Mouse (Mus musculus): ENCODE measurements at regions not wholly inside any gene's neighbourhood (a gene's known extent, or its start where the extent isn't known, plus 50 kb on each side); places are given as distances from the start of the nearest gene placed in this dataset.
A peak's percentile ranks its signal among the peaks of the same experiment; 100 is the strongest.

GRCm38 (mm10) chr12:9127931-9128550 is 98.2 kb downstream of the Ttc32 start:
- H3K36me3 ChIP-seq (replicated peaks in 1 of 2; ENCODE audit: control insufficient read depth in 1 of 2, insufficient read depth in 1 of 2, low read length in 1 of 2) = no peaks in the 10 kb centered on the region
- in situ Hi-C loops (cut with MboI; ENCODE audit: low pct_ligation_motif_present, low pct_unique_long_range_greater_than_20kb, low sequenced_read_pairs) = no loop called here
- no peaks in the 10 kb centered on the region for H3K9me3 ChIP-seq (replicated peaks; ENCODE audit: low read length)
- no peak overlapping the region for H3K9ac ChIP-seq (ENCODE audit: insufficient read depth, low read depth)
- DNase-seq (ENCODE audit: extremely low read depth) = no peak
- H3K79me2 ChIP-seq (replicated peaks; ENCODE audit: control insufficient read depth, extremely low read depth, insufficient read depth, poor library complexity, severe bottlenecking) = no peaks in the 10 kb centered on the region
- no peaks in the 10 kb centered on the region for H3K27me3 ChIP-seq (replicated peaks)
- H3K4me2 ChIP-seq (ENCODE audit: insufficient read depth, low read depth, poor library complexity, severe bottlenecking) = no peak overlapping the region
- dilution Hi-C loops (cut with MboI; ENCODE audit: extremely low pct_ligation_motif_present, extremely low pct_unique_long_range_greater_than_20kb, low sequenced_read_pairs) = no loop called here
- H3K4me1 ChIP-seq (ENCODE audit: control insufficient read depth in 1 of 2, insufficient read depth in 2 of 2) = peaks cover 3 to 18% of the 10 kb centered on the region in 2 experiments; a peak in 2 of 4 replicates
- no peak overlapping the region for H3K27ac ChIP-seq (ENCODE audit: insufficient read depth, low read depth)
- TF ChIP-seq ELF1 (IDR thresholded peaks at IDR 0.05; ENCODE audit: low read depth, low read length) = no peak
- no peak for TF ChIP-seq JUN (IDR thresholded peaks at IDR 0.05; ENCODE audit: insufficient read depth, low read depth, low read length)
- no peak for TF ChIP-seq USF1 (IDR thresholded peaks at IDR 0.05; ENCODE audit: low read depth, low read length)
- no peak for TF ChIP-seq SIN3A (IDR thresholded peaks at IDR 0.05; ENCODE audit: low read length)
- no peak overlapping the region for H3K4me3 ChIP-seq (replicated peaks in 1 of 3; ENCODE audit: low read depth in 2 of 3, low read length in 2 of 3, poor library complexity in 1 of 3)

GRCm38 (mm10) chr12:9128581-9129275 is 98.9 kb downstream of the Ttc32 start:
- in situ Hi-C loops (cut with MboI; ENCODE audit: low pct_ligation_motif_present, low pct_unique_long_range_greater_than_20kb, low sequenced_read_pairs) (no loop called here), dilution Hi-C loops (cut with MboI; ENCODE audit: extremely low pct_ligation_motif_present, extremely low pct_unique_long_range_greater_than_20kb, low sequenced_read_pairs) (no loop called here)
- no peak overlapping the region for H3K9ac ChIP-seq (ENCODE audit: insufficient read depth, low read depth)
- TF ChIP-seq USF1 (IDR thresholded peaks at IDR 0.05; ENCODE audit: low read depth, low read length) = no peak
- peak; percentile 26; the same call in 1 of the 2 replicates for TF ChIP-seq MEF2A (IDR thresholded peaks at IDR 0.05; ENCODE audit: borderline replicate concordance, low read depth, low read length)
- H3K79me2 ChIP-seq (replicated peaks; ENCODE audit: control insufficient read depth, extremely low read depth, insufficient read depth, poor library complexity, severe bottlenecking) = no peaks in the 10 kb centered on the region
- H3K4me2 ChIP-seq (ENCODE audit: insufficient read depth, low read depth, poor library complexity, severe bottlenecking) = no peak overlapping the region
- H3K9me3 ChIP-seq (replicated peaks; ENCODE audit: low read length) = no peaks in the 10 kb centered on the region
- no peaks in the 10 kb centered on the region for H3K36me3 ChIP-seq (replicated peaks in 1 of 2; ENCODE audit: control insufficient read depth in 1 of 2, insufficient read depth in 1 of 2, low read length in 1 of 2)
- H3K27me3 ChIP-seq (replicated peaks) = no peaks in the 10 kb centered on the region
- peak; percentile 29 for DNase-seq (ENCODE audit: extremely low read depth)
- no peak overlapping the region for H3K27ac ChIP-seq (ENCODE audit: insufficient read depth, low read depth)
- H3K4me3 ChIP-seq (replicated peaks in 1 of 3; ENCODE audit: low read depth in 2 of 3, low read length in 2 of 3, poor library complexity in 1 of 3) = no peak overlapping the region
- H3K4me1 ChIP-seq (ENCODE audit: control insufficient read depth in 1 of 2, insufficient read depth in 2 of 2) = peaks cover 3 to 18% of the 10 kb centered on the region in 2 experiments; a peak in 2 of 4 replicates

GRCm38 (mm10) chr12:9132621-9133020 is 102.8 kb downstream of the Ttc32 start:
- in situ Hi-C loops (cut with MboI; ENCODE audit: low pct_ligation_motif_present, low pct_unique_long_range_greater_than_20kb, low sequenced_read_pairs) = no loop called here

More at GRCm38 (mm10) chr12:9132621-9133020, 102.8 kb downstream of the Ttc32 start:
- no peak overlapping the region for H3K27ac ChIP-seq (ENCODE audit: insufficient read depth, low read depth)
- H3K27me3 ChIP-seq (replicated peaks) = no peaks in the 10 kb centered on the region
- H3K4me1 ChIP-seq (ENCODE audit: control insufficient read depth in 1 of 2, insufficient read depth in 2 of 2) = peaks cover 3 to 18% of the 10 kb centered on the region in 2 experiments; a peak in 2 of 4 replicates
- TF ChIP-seq CHD2 (IDR thresholded peaks at IDR 0.05; ENCODE audit: low read length) (no peak), UBTF (IDR thresholded peaks at IDR 0.05; ENCODE audit: low read depth, low read length) (no peak), JUN (IDR thresholded peaks at IDR 0.05; ENCODE audit: insufficient read depth, low read depth, low read length) (no peak), ZKSCAN1 (IDR thresholded peaks at IDR 0.05; ENCODE audit: borderline replicate concordance, low read depth, low read length) (no peak), MAZ (IDR thresholded peaks at IDR 0.05; ENCODE audit: low read depth, low read length) (no peak), CHD1 (IDR thresholded peaks at IDR 0.05; ENCODE audit: low read depth, low read length) (no peak), ELF1 (IDR thresholded peaks at IDR 0.05; ENCODE audit: low read depth, low read length) (no peak), USF2 (conservative IDR thresholded peaks at IDR 0.05; ENCODE audit: low read depth, low read length) (no peak), BHLHE40 (IDR thresholded peaks at IDR 0.05; ENCODE audit: low read depth, low read length) (no peak), RCOR1 (conservative IDR thresholded peaks at IDR 0.05; ENCODE audit: low read depth, low read length) (no peak), MYC (IDR thresholded peaks at IDR 0.05; ENCODE audit: low read depth, low read length) (no peak), POLR2AphosphoS2 (IDR thresholded peaks at IDR 0.05; ENCODE audit: low read depth, low read length) (no peak), SMC3 (IDR thresholded peaks at IDR 0.05; ENCODE audit: low read depth, low read length) (no peak), MXI1 (IDR thresholded peaks at IDR 0.05; ENCODE audit: low read depth, low read length) (no peak), JUND (conservative IDR thresholded peaks at IDR 0.05; ENCODE audit: low read depth, low read length) (no peak), USF1 (IDR thresholded peaks at IDR 0.05; ENCODE audit: low read depth, low read length) (no peak), ZC3H11A (IDR thresholded peaks at IDR 0.05; ENCODE audit: low read depth, low read length) (no peak), NRF1 (IDR thresholded peaks at IDR 0.05; ENCODE audit: low read depth, low read length) (no peak), EP300 (IDR thresholded peaks at IDR 0.05; ENCODE audit: low read length) (no peak)
- no peak overlapping the region for H3K9ac ChIP-seq (ENCODE audit: insufficient read depth, low read depth)
- dilution Hi-C loops (cut with MboI; ENCODE audit: extremely low pct_ligation_motif_present, extremely low pct_unique_long_range_greater_than_20kb, low sequenced_read_pairs) = no loop called here
- no peak overlapping the region for H3K4me3 ChIP-seq (replicated peaks in 1 of 3; ENCODE audit: low read depth in 2 of 3, low read length in 2 of 3, poor library complexity in 1 of 3)
- no peak overlapping the region for H3K4me2 ChIP-seq (ENCODE audit: insufficient read depth, low read depth, poor library complexity, severe bottlenecking)
- H3K9me3 ChIP-seq (replicated peaks; ENCODE audit: low read length) = no peaks in the 10 kb centered on the region
- H3K79me2 ChIP-seq (replicated peaks; ENCODE audit: control insufficient read depth, extremely low read depth, insufficient read depth, poor library complexity, severe bottlenecking) = no peaks in the 10 kb centered on the region
- DNase-seq (ENCODE audit: extremely low read depth) = no peak
- H3K36me3 ChIP-seq (replicated peaks in 1 of 2; ENCODE audit: control insufficient read depth in 1 of 2, insufficient read depth in 1 of 2, low read length in 1 of 2) = no peaks in the 10 kb centered on the region
